Mouse (Mus musculus): ENCODE results near the gene Cenpl. TPM values are rescaled to one million over a fixed set of nuclear protein-coding genes. Genes with fewer than 3 reads are reported as not detected.
"Not testable (repeated sequence)": the region's sequence is repeated elsewhere in the genome, so short reads cannot be mapped to it uniquely, and the experiment has no call there.

Gene Cenpl
- 9.1 and 14.5 TPM in 2 replicates for polyA plus RNA-seq (2015; fragmentation: Nextera tagmentation; extraction: Ambion mirVana)

DNA sequence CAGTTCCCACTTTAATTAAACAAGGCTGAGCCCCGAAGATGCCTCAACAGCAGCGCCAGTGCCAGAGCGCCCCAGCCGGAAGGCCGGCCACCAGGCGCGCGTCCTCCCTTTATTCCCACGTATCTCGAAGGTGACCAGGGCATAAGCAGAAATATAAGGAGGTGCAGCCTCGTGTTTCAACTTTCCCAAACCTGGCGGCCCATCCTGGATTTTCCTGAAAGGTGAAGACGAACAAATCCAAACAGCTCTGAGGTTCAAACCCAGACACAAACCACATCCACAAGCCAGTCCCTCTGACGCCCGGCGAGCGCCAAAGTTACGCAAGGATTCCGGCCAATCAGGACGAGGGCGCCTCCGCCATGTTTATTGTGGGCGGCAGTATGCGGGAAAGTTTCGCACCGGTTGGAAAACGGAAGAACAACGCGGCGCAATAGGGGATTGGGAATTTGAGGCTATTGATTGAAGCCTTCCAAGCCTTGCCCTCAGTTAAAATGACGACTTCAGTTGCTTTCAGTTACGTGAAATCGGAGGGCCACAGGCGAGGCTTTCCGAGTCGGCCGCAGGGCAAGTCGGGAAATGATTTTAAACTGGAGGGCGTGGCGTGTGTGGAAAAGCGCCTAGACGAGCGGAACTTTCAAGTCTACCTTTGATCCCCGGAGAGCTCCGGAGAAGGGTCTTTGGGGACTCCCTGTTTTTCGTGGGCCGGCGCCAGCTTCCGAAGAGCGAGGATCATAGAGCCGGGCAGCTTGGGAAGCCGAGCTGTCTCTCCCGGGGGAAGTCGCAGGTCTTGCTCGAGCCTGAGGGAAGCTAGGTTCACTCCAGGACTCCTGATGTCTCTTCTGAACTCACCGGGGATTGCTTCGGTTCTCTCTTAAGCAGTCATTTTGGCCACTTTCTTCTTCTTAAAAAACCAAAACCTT lies at the start of gene Cenpl, which contains the start of gene Dars2:
Gene Cenpl (plus strand): TSS at position 362 of the 920 bp plus-strand sequence.
Gene Dars2 (minus strand): TSS at position 307 of the 920 bp plus-strand sequence.
- WGBS = under 1% methylated on average over 57 of the region's 57 CpGs
- H3K36me3 ChIP-seq = no peaks in the 10 kb centered on the region
- peak within 1 kb of the TSS; percentile 86 for H3K27ac ChIP-seq (replicated peaks)
- no peaks in the 10 kb centered on the region for H3K9me3 ChIP-seq (replicated peaks)
- peaks cover 38% of the 10 kb centered on the region for H3K4me1 ChIP-seq
- ATAC-seq (ENCODE audit: low FRiP score) = peak; percentile 99
- peak within 1 kb of the TSS; percentile 66 for H3K4me2 ChIP-seq
- peak within 1 kb of the TSS; percentile 79 for H3K9ac ChIP-seq (replicated peaks)
- H3K4me3 ChIP-seq (replicated peaks) = peak within 1 kb of the TSS; percentile 71
- H3K27me3 ChIP-seq (replicated peaks) = no peaks in the 10 kb centered on the region

DNA sequence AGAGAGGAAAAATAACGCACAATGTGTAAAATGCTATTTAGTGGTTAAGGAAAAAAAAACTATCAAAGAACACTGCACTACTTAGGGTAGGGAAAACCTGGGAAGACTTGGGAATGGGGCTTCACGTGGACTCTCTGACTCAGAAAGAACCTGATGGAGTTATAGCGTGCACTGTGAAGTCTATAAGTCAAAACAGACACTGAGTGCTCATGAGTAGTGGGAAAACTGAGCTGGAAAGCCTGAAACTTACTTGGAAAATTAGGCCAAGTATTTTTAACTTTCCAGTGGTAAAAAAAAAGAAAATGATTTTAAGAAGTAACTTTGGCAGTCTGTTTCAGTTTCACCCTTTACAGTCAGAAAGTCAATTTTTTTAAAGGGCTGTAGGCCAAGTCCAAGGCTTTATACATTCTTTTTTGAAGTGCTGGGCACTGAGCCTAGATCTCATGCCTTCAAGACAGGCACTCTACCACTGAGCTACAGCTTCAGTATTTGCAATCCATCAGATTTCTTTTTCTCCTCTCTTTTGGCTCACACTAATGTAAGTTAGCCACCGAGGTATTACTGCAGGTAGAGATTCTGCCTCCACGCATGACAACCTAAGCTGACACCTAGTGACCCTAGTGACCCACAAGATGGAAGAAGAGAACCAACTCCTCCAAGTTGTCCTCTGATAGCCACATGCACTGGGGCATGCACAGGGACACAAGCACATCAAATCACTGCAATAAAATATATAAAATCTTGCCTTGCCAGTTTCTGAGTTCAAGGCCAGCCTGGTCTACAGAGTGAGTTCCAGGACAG lies 44.9 kb upstream of the Cenpl start:
- no peak overlapping the region for H3K27ac ChIP-seq (replicated peaks)
- no peak overlapping the region for H3K4me2 ChIP-seq
- no peaks in the 10 kb centered on the region for H3K9me3 ChIP-seq (replicated peaks)
- H3K9ac ChIP-seq (replicated peaks) = no peak overlapping the region
- H3K36me3 ChIP-seq = peaks cover 23% of the 10 kb centered on the region
- H3K27me3 ChIP-seq (replicated peaks) = no peaks in the 10 kb centered on the region
- H3K4me1 ChIP-seq = no peaks in the 10 kb centered on the region
- 91% methylated on average over 5 of the region's 5 CpGs for WGBS
- no peak for ATAC-seq (ENCODE audit: low FRiP score)
- no peak overlapping the region for H3K4me3 ChIP-seq (replicated peaks)

DNA sequence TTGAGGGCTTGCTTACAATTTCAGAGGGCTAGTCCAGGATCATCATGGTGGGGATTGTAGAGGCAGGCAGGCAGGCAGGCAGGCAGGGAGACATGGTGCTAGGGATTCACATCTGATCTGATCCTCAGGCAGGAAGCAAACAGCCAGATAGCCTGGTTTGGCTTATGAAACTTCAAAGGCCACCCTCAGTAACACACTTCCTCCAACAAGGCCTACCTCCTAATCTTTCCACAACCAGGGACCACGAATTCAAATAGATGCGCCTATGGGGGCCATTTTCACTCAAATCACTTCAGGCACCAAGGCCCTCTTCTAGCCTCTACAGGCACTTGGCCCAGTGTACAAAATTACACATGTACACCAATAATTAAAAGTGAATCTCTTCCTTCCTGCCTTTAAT lies 43.3 kb upstream of the Cenpl start:
- Histone ChIP-seq H3K9me3 (replicated peaks) (no peaks in the 10 kb centered on the region), H3K4me2 (no peak overlapping the region), H3K4me3 (replicated peaks) (no peak overlapping the region), H3K36me3 (peaks cover 29% of the 10 kb centered on the region), H3K27me3 (replicated peaks) (no peaks in the 10 kb centered on the region), H3K27ac (replicated peaks) (no peak overlapping the region), H3K4me1 (peaks cover 8% of the 10 kb centered on the region), H3K9ac (replicated peaks) (no peak overlapping the region)
- 89% methylated on average over 2 of the region's 2 CpGs for WGBS
- ATAC-seq (ENCODE audit: low FRiP score) = no peak

DNA sequence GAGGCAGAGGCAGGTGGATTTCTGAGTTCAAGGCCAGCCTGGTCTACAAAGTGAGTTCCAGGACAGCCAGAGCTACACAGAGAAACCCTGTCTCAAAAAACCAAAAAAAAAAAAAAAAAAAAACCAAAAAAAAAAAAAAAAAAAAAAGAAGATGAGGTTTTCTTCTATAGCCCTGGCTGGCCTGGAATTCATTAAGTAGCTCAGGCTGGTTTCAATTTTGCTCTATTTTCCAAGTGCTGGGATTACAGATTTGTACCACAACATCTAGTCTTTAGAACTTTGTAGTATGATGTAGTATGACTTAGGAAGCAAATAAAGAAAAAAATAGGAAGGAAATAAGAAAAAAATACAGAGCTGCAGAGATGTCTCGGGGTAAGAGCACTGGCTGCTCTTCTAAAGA lies 42.1 kb upstream of the Cenpl start:
- H3K4me2 ChIP-seq; H3K27me3 ChIP-seq (replicated peaks); H3K9me3 ChIP-seq (replicated peaks); H3K27ac ChIP-seq (replicated peaks); H3K4me3 ChIP-seq (replicated peaks); ATAC-seq (ENCODE audit: low FRiP score); H3K9ac ChIP-seq (replicated peaks): not testable (repeated sequence)
- peaks cover 16% of the 10 kb centered on the region for H3K4me1 ChIP-seq
- peaks cover 33% of the 10 kb centered on the region for H3K36me3 ChIP-seq
- WGBS = 93% methylated on average over 1 of the region's 1 CpGs

DNA sequence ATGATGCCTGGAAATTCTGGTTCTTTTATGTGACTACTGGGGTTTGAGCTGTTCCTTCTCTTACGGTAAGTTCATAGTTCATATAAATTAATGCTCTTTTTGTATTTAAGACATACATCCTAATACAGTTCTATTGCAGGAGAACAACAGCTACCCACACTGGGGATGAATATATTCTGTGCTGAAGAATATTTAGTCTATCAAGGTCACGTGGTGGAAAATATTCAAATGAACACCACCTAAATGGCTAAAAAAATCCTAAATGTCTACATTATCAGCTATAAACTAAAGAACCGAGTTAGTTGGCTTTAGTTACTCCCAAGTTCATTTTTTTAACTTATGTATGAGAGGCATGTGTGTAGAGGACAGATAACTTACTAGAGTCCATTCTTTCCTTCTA lies 40.5 kb upstream of the Cenpl start:
- Histone ChIP-seq H3K9me3 (replicated peaks) (no peaks in the 10 kb centered on the region), H3K27me3 (replicated peaks) (no peaks in the 10 kb centered on the region), H3K27ac (replicated peaks) (no peak overlapping the region), H3K4me3 (replicated peaks) (no peak overlapping the region), H3K4me1 (peaks cover 24% of the 10 kb centered on the region), H3K4me2 (no peak overlapping the region), H3K9ac (replicated peaks) (no peak overlapping the region), H3K36me3 (peaks cover 33% of the 10 kb centered on the region)
- no peak for ATAC-seq (ENCODE audit: low FRiP score)
- 95% methylated on average over 3 of the region's 3 CpGs for WGBS

DNA sequence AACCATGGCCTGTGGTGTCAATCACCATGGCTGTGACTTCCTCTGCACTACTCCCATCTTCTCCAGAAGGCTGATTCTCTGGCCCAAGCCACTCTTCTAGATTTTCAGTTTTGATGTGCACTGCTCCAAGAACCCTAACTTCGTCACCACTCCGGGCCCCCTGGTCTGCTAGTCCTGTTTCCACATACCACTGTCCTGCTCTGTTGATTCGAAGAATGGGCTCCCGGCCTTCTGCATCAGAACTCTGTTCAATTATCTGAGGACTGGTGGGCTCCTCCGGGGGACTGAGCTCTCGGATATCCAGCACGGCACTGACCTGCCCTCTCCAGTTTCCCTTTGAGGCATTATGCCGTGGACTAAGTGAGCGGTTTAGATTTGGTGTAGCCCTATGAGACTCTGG lies 38.6 kb upstream of the Cenpl start:
- Histone ChIP-seq H3K9me3 (replicated peaks) (no peaks in the 10 kb centered on the region), H3K9ac (replicated peaks) (no peak overlapping the region), H3K27me3 (replicated peaks) (no peaks in the 10 kb centered on the region), H3K4me3 (replicated peaks) (no peak overlapping the region), H3K4me1 (peaks cover 32% of the 10 kb centered on the region), H3K4me2 (no peak overlapping the region), H3K27ac (replicated peaks) (no peak overlapping the region), H3K36me3 (peaks cover 28% of the 10 kb centered on the region)
- no peak for ATAC-seq (ENCODE audit: low FRiP score)
- 94% methylated on average over 9 of the region's 9 CpGs for WGBS

DNA sequence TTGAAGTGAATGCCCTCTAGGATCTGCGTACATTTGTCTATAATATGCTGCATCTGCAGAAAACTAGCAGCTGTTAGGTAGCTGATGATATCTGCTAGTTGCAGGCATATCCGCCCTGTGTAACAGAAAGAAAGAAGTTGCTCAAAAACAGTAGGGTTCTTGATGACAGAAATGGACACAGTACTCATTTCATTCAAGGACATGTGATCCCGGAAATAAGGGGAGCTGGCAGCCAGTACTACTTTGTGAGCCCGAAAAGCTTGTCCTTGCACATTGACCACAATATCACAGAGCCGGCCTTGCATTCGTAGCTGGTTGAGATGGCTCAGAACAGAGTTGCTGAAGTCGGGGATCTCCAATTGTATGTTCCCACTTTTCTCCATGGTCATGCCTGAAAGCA lies 38.2 kb upstream of the Cenpl start:
- Histone ChIP-seq H3K4me3 (replicated peaks) (no peak overlapping the region), H3K27me3 (replicated peaks) (no peaks in the 10 kb centered on the region), H3K4me1 (peaks cover 35% of the 10 kb centered on the region), H3K9me3 (replicated peaks) (no peaks in the 10 kb centered on the region), H3K4me2 (no peak overlapping the region), H3K27ac (replicated peaks) (no peak overlapping the region), H3K9ac (replicated peaks) (no peak overlapping the region), H3K36me3 (peaks cover 25% of the 10 kb centered on the region)
- ATAC-seq (ENCODE audit: low FRiP score) = no peak
- WGBS = 93% methylated on average over 7 of the region's 7 CpGs

DNA sequence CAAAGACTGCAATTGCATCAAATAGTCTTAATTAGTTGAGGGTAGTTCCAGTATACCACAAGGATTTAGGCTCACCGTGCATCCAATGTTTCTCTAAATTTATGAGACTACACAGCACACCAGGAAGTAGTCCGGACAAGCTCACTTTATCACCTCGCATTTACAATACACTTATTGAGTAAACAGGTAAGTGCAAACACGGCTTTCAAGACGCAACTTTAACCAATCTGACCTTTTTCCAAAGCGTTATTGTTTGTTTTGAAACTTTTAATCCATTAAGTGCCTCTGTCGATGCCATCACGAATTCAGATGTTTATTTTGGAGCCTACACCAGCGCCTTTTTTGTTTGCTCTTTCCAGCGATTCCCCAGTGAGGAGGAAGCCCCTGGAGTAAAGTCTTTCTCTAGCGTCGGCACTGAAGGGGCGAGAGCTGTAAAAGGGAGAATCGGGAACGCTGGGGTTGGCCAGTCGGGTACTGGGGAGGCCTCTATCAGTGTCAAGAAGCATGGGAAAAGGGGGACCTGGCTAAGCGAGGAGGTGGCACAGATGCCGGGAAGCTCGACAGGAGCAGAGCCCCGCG lies 36.6 kb upstream of the Cenpl start:
- no peaks in the 10 kb centered on the region for H3K27me3 ChIP-seq (replicated peaks)
- H3K4me1 ChIP-seq = peaks cover 45% of the 10 kb centered on the region
- H3K9ac ChIP-seq (replicated peaks) = peak overlapping the region; percentile 85
- H3K9me3 ChIP-seq (replicated peaks) = no peaks in the 10 kb centered on the region
- H3K27ac ChIP-seq (replicated peaks) = peak overlapping the region; percentile 95
- H3K36me3 ChIP-seq = peaks cover 36% of the 10 kb centered on the region
- ATAC-seq (ENCODE audit: low FRiP score) = no peak
- WGBS = under 1% methylated on average over 21 of the region's 21 CpGs
- H3K4me3 ChIP-seq (replicated peaks) = peak overlapping the region; percentile 77
- H3K4me2 ChIP-seq = peak overlapping the region; percentile 73

DNA sequence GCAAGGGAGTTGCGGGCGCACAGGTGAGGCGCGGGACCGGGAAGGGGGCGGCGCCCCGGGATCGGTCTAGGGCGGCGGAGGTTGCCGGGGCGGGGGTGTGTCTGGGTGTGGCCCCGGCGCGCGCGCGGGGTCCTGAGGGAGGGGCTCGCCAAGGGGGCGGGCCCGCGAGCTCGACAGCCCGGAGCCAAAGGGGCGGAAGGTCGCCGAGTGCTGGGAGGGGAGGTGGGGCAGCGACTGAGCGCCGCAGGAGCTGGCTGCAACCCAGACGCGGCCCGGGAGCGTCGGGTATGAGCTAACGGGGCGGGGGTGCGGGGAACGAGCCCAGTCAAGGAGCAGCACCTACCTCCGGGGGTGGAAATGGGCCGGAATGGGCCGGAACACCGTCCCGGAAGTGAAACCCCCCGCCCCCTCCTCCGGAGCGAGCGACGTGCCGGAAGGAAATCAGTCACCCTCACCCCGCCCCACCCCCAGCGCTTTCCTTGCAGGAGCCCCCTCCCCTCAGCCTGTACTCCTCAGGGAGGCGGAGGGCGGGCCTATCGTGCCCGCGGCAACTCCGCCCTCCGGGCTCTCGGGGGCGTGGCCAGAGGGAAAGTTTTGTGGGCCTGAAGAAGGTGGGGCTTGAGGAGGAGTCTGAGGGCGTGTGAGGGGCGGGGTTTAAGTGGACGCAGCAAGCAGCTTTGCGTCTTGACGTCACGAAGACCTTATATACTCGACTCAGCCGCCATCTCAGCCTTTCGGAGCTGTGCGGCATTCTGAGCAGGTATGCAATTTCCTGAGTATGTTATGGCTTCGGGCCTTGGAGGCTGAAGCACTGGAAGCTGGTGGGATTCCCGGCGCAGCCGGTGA lies 35.9 kb upstream of the Cenpl start, which contains the start of gene Zbtb37:
Gene Zbtb37 (minus strand): TSS at position 415 of the 846 bp plus-strand sequence.
- Histone ChIP-seq H3K27me3 (replicated peaks) (no peaks in the 10 kb centered on the region), H3K4me2 (peak within 1 kb of the TSS; percentile 81), H3K4me3 (replicated peaks) (peak within 1 kb of the TSS; percentile 77), H3K9ac (replicated peaks) (peak within 1 kb of the TSS; percentile 85), H3K4me1 (peaks cover 49% of the 10 kb centered on the region), H3K27ac (replicated peaks) (peak within 1 kb of the TSS; percentile 95), H3K9me3 (replicated peaks) (no peaks in the 10 kb centered on the region), H3K36me3 (peaks cover 40% of the 10 kb centered on the region)
- ATAC-seq (ENCODE audit: low FRiP score) = peak; percentile 96
- whole genome bisulfite sequencing = under 1% methylated on average over 59 of the region's 76 CpGs

DNA sequence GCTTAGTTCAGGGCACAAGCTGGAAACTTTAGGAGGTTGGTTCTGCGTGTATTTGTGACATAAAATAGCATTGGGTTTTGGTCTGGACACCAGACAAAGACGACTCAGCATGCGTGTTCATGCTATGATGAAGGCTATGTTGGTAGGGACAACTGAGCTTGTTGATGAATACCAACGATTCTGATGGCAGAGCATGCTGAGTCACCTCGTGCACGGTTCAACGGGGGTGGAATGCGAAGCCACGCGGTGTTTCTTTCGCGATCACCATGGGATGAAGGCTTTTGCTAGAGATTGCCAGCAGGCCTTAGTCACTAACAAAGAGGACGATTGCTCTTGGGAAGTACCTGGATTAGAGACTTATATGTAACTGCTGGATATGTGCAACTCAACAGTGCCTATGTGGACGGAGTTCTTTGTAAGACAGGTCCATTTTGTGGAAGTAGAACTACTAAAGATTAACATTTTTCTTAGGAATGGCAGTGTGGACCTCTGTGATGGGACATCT lies 35.2 kb upstream of the Cenpl start:
- peak overlapping the region; percentile 85 for H3K9ac ChIP-seq (replicated peaks)
- peaks cover 41% of the 10 kb centered on the region for H3K36me3 ChIP-seq
- WGBS = under 1% methylated on average over 14 of the region's 14 CpGs
- H3K4me3 ChIP-seq (replicated peaks) = peak overlapping the region; percentile 77
- H3K4me2 ChIP-seq = peak overlapping the region; percentile 81
- H3K27ac ChIP-seq (replicated peaks) = peak overlapping the region; percentile 95
- peaks cover 49% of the 10 kb centered on the region for H3K4me1 ChIP-seq
- no peaks in the 10 kb centered on the region for H3K27me3 ChIP-seq (replicated peaks)
- ATAC-seq (ENCODE audit: low FRiP score) = peak; percentile 42
- no peaks in the 10 kb centered on the region for H3K9me3 ChIP-seq (replicated peaks)
